Comparison of ENCODE assay signal across 9 mouse cellular contexts in genomic region chr1:133695901-133696300, GRCm38 (mm10). TPM values are rescaled to one million over a fixed set of nuclear protein-coding genes. Genes with fewer than 3 reads are reported as not detected.
DNase-seq lines count a peak whose midpoint lies in the region; ATAC-seq and TF ChIP-seq lines count a peak whose summit lies in the region.
"Had no signal": no experiment of that assay in that cellular context is flagged by ENCODE, and none has a peak within 500 bp of the region (broad histone marks: within the 10 kb centered on the region; RNA-seq: fewer than 3 reads in every experiment).

No protein-coding gene starts in this region.

- DNase-seq in retina, postnatal 1 day: peak; percentile 66
- no peak for DNase-seq in retina, embryonic 14.5 days (ENCODE audit: low spot score)
- peak; percentile 87 for DNase-seq in kidney, adult 11 months
- peak; percentile 87 for DNase-seq in lung, embryonic 14.5 days
- no peak for DNase-seq in thymus, postnatal 0 days (ENCODE audit: low spot score)
- DNase-seq in midbrain, embryonic 10.5 days (ENCODE audit: low spot score): no peak
- DNase-seq in left cerebral cortex, adult 11 months (ENCODE audit: low spot score): no peak

- H3K9me3 ChIP-seq in embryonic facial prominence, embryonic 15.5 days (replicated peaks): no peaks in the 10 kb centered on the region
- no peaks in the 10 kb centered on the region for H3K9me3 ChIP-seq in lung, embryonic 14.5 days (ENCODE audit: low read depth, low read length)
- H3K9me3 ChIP-seq in midbrain, embryonic 10.5 days (replicated peaks): no peaks in the 10 kb centered on the region

- no peak overlapping the region for H3K4me3 ChIP-seq in embryonic facial prominence, embryonic 15.5 days (replicated peaks)
- H3K4me3 ChIP-seq in lung, embryonic 14.5 days (ENCODE audit: low read depth, low read length): no peak overlapping the region
- no peak overlapping the region for H3K4me3 ChIP-seq in midbrain, embryonic 10.5 days

- H3K4me1 ChIP-seq in embryonic facial prominence, embryonic 15.5 days: peaks cover 34% of the 10 kb centered on the region
- peaks cover 20% of the 10 kb centered on the region for H3K4me1 ChIP-seq in lung, embryonic 14.5 days (ENCODE audit: insufficient read depth)
- peaks cover 29% of the 10 kb centered on the region for H3K4me1 ChIP-seq in midbrain, embryonic 10.5 days

- 0 out of 2 replicates have a peak overlapping the region, but pooled peaks have one; percentile 13 for H3K4me2 ChIP-seq in embryonic facial prominence, embryonic 15.5 days (replicated peaks)
- peak overlapping the region; percentile 31 for H3K4me2 ChIP-seq in lung, embryonic 14.5 days

- H3K36me3 ChIP-seq in embryonic facial prominence, embryonic 15.5 days: no peaks in the 10 kb centered on the region
- H3K36me3 ChIP-seq in lung, embryonic 14.5 days (ENCODE audit: insufficient read depth): no peaks in the 10 kb centered on the region
- H3K36me3 ChIP-seq in midbrain, embryonic 10.5 days: no peaks in the 10 kb centered on the region

- H3K9ac ChIP-seq in embryonic facial prominence, embryonic 15.5 days: no peak overlapping the region
- no peak overlapping the region for H3K9ac ChIP-seq in lung, embryonic 14.5 days
- H3K9ac ChIP-seq: liver, embryonic 14.5 days had no signal

- peak overlapping the region; percentile 87 for H3K27ac ChIP-seq in embryonic facial prominence, embryonic 15.5 days (replicated peaks)
- H3K27ac ChIP-seq in lung, embryonic 14.5 days (ENCODE audit: low read depth): peak overlapping the region; percentile 88
- H3K27ac ChIP-seq in midbrain, embryonic 10.5 days (replicated peaks): no peak overlapping the region
- H3K27ac ChIP-seq: liver, embryonic 14.5 days had no signal

- TF ChIP-seq CTCF in lung, embryonic 14.5 days (IDR thresholded peaks at IDR 0.05; ENCODE audit: low read depth): no peak

- 26% methylated on average over 7 of the region's 7 CpGs for WGBS in embryonic facial prominence, embryonic 15.5 days
- 11% methylated on average over 7 of the region's 7 CpGs for WGBS in lung, embryonic 14.5 days
- 67% methylated on average over 7 of the region's 7 CpGs for WGBS in midbrain, embryonic 10.5 days

- peak; percentile 48 for ATAC-seq in embryonic facial prominence, embryonic 15.5 days (ENCODE audit: insufficient number of reproducible peaks, low FRiP score, low TSS enrichment, low read depth)
- ATAC-seq in lung, embryonic 14.5 days (ENCODE audit: insufficient read depth): peak; percentile 84

- no peaks in the 10 kb centered on the region for H3K27me3 ChIP-seq in embryonic facial prominence, embryonic 15.5 days
- no peaks in the 10 kb centered on the region for H3K27me3 ChIP-seq in lung, embryonic 14.5 days (ENCODE audit: insufficient read depth, low read length)
- no peaks in the 10 kb centered on the region for H3K27me3 ChIP-seq in midbrain, embryonic 10.5 days (ENCODE audit: low read depth, poor library complexity, severe bottlenecking)

RNA-seq across cellular contexts. Expression of gene Lax1, which starts 6.0 kb away (rescaled TPM):
- 0.45 and 0.53 TPM in 2 replicates for polyA plus RNA-seq in embryonic facial prominence, embryonic 15.5 days (2015; fragmentation: Nextera tagmentation; extraction: Ambion mirVana)
- polyA plus RNA-seq in lung, embryonic 14.5 days (2014; fragmentation: Nextera tagmentation; extraction: Ambion mirVana): 0.18 and 0.25 TPM in 2 replicates
- polyA plus RNA-seq in thymus, postnatal 0 days (2015; fragmentation: Nextera tagmentation; extraction: Ambion mirVana): 27.3 and 29.4 TPM in 2 replicates
- polyA plus RNA-seq in midbrain, embryonic 10.5 days (2016; fragmentation: Nextera tagmentation; extraction: Ambion mirVana): 0.23 and 0.31 TPM in 2 replicates

RNA-seq across cellular contexts. Expression of gene Gm38394, which starts 34.8 kb away (rescaled TPM):
- polyA plus RNA-seq in embryonic facial prominence, embryonic 15.5 days (2015; fragmentation: Nextera tagmentation; extraction: Ambion mirVana): 5.5 and 6.6 TPM in 2 replicates
- polyA plus RNA-seq in lung, embryonic 14.5 days (2014; fragmentation: Nextera tagmentation; extraction: Ambion mirVana): 11.9 and 12.2 TPM in 2 replicates
- 2.3 and 3.0 TPM in 2 replicates for polyA plus RNA-seq in thymus, postnatal 0 days (2015; fragmentation: Nextera tagmentation; extraction: Ambion mirVana)
- 3.5 and 3.8 TPM in 2 replicates for polyA plus RNA-seq in midbrain, embryonic 10.5 days (2016; fragmentation: Nextera tagmentation; extraction: Ambion mirVana)

RNA-seq across cellular contexts. Expression of gene Zbed6, which starts 35.2 kb away (rescaled TPM):
- not detected in 2 replicates for polyA plus RNA-seq in embryonic facial prominence, embryonic 15.5 days (2015; fragmentation: Nextera tagmentation; extraction: Ambion mirVana)
- polyA plus RNA-seq in lung, embryonic 14.5 days (2014; fragmentation: Nextera tagmentation; extraction: Ambion mirVana): not detected in 2 replicates
- polyA plus RNA-seq in thymus, postnatal 0 days (2015; fragmentation: Nextera tagmentation; extraction: Ambion mirVana): 0.14 and 0.86 TPM in 2 replicates
- polyA plus RNA-seq in midbrain, embryonic 10.5 days (2016; fragmentation: Nextera tagmentation; extraction: Ambion mirVana): not detected in 2 replicates

Comparison
In these comparisons a context has a peak if more than half of its experiments do, and no peak if none do; other contexts are left out.
1. DNase-seq: peak in retina, postnatal 1 day (single experiment), kidney, adult 11 months (single experiment) and lung, embryonic 14.5 days (single experiment); none in retina, embryonic 14.5 days (single experiment), thymus, postnatal 0 days (single experiment), midbrain, embryonic 10.5 days (single experiment) and left cerebral cortex, adult 11 months (single experiment).
2. RNA of gene Lax1, which starts 6.0 kb away (polyA plus RNA-seq): 27.3 to 29.4 TPM in thymus, postnatal 0 days; 0.45 to 0.53 TPM in embryonic facial prominence, embryonic 15.5 days, 0.18 to 0.25 TPM in lung, embryonic 14.5 days and 0.23 to 0.31 TPM in midbrain, embryonic 10.5 days; every median in the first group is over 10 times any median in the second.